Mouse (Mus musculus) left cerebral cortex, adult 11 months (tissue): ENCODE measurements at regions not wholly inside any gene's neighbourhood (a gene's known extent, or its start where the extent isn't known, plus 50 kb on each side); places are given as distances from the start of the nearest gene placed in this dataset.

ENCODE experiments used
- DNase-seq: peaks from one replicate; pipeline ENCODE4 v3.0.0; 2022; ENCODE audit warnings: low spot score

DNA sequence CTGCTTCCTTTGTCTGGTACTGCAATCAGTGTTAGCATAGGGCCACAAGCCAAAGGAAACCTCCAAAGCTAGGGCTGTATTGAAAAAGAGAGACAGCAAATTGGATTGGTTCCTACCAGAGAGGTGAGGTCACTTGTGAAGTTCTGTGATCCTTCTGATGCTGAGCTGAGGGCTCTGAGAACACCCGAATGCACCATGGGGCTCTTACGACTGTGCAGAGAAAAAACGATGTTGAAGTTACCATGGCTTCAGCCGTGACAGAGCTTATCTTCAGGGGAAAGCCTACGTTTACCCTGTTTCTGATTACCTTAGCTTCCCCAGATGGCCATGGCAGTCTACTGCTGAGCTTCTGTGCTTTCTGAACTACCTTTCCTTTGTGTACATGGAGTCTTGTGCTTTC lies 53.9 kb upstream of the Fmo9 start:
- no peak for DNase-seq

GRCm38 (mm10) chr1:166738029-166738428 lies 56.4 kb upstream of the Fmo9 start:
- DNase-seq, result no peak

GRCm38 (mm10) chr1:166750236-166750635 lies 68.6 kb upstream of the Fmo9 start:
- peak; percentile 7 for DNase-seq

- no peak for DNase-seq
Observed at GRCm38 (mm10) chr1:166750777-166751176, 69.1 kb upstream of the Fmo9 start.

DNA sequence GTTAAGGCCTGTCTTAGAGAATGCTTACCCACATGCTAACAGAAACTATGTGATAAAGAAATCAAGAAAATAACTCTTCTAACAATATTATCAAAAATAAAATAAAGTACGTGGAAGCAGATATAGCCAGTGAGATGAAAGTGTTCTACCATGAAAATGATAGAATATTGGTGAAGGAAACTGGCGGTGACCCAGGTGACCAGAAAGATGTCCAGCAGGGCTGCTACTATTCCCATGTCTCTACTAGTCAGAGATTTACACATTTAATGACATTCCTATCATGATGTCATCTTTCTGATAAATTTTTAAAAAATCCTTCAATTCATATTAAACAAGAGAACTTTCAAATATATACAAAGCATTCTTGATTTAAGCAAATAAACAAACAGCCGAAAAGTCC lies 69.8 kb upstream of the Fmo9 start:
- no peak for DNase-seq

- DNase-seq, result no peak
Observed at GRCm38 (mm10) chr1:166752990-166753709, 71.5 kb upstream of the Fmo9 start.

DNA sequence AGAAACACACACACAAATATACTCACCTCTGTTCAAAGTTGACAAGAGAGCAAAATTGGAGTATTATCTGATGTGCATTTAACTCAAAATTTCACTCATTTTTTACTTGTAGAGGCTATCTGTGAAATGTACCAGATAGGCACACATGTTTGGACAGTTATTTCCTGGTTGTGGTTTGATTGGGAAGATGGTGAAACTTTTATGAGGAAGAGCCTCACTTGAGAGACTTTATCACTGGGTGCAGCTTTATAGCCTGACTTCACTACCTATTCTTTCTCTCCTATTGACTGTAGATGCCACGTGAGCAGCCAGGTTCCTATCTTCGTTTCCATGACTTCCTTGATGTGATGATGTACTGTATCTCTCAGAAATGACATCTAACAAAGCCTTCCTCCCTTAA lies 77.3 kb upstream of the Fmo9 start:
- no peak for DNase-seq

DNA sequence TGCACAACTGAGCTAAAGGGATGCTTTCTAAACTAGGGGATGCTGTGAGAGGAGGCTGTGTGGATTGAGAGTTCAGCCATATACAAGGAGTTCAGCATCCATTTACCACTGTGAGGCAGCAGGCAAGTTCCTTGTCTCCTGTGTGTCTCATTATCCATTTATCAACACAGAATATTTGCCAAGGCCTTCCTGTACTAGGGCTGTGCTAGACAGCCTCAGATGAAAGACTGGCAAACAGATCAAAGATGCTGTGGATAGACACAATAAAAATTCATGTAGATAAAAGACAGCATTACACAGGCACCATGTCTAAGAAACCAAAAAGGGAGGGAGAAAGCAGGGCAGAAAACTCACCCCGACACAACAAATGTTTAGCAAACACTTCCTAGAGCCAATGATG lies 91.5 kb upstream of the Fmo9 start:
- DNase-seq, result no peak

DNA sequence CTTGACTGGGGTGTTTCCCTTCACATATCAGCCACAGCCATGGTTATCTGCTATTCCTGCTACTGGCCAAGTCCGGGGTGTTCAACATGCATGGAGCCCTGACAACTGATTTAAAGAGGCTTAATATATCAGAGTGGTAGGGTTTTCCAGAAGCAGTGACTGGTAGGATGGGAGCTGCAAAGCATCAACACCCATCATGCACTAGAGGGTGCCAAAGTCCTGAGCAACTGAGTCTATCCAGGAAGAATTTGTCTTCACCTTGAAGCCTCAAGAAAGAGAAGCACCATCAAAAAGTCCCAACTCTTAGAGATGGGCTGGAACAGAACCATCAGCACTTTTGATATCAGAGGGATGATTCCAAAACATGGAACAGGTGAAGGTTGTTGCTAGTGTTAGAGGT lies 100.5 kb upstream of the Fmo9 start:
- DNase-seq, result no peak

- no peak for DNase-seq
Observed at GRCm38 (mm10) chr1:166787945-166788344, 106.3 kb upstream of the Fmo9 start.

GRCm38 (mm10) chr1:166788824-166789399 lies 107.3 kb upstream of the Fmo9 start:
- DNase-seq, result no peak

GRCm38 (mm10) chr1:166793052-166793716 lies 111.5 kb upstream of the Fmo9 start:
- DNase-seq, result no peak

DNA sequence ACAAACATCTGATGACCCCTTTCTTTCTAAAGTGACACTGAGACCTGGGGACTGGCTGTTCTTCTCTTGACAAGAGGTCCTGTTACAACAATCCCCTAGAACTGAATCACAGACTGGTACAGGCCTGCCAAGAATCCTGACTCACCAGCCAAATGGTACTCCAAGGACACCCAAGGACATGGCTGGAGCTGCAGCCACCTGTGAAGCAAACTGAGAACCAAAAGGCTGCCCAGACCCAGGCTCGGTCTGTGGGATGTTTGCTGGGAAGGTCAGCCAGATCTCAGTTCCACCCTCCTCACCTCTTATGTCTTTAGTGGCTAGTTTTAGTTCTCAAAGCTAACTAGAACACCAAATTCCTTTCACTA lies 112.1 kb upstream of the Fmo9 start:
- DNase-seq, result no peak

- no peak for DNase-seq
Observed at GRCm38 (mm10) chr1:166794622-166795244, 113.1 kb upstream of the Fmo9 start.

DNA sequence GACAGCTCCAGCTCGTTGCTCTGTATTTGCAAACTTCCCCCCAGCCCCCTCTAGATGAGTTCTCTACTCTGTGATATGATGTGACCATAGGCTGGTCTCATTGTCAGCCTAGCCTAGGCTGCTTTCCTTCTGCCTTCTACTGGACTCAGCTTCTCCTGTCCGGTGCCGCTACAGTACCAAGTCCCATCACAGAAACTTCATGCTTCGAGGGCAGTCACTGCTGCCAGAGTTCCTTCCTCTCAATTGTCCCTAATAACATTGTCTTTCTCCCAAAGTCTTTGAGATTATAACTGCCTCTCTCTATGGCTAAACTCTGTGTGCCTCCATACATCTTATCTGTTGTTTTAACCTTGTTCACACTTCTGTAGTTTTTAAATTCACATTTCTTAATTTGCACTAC lies 114.0 kb upstream of the Fmo9 start:
- no peak for DNase-seq

DNA sequence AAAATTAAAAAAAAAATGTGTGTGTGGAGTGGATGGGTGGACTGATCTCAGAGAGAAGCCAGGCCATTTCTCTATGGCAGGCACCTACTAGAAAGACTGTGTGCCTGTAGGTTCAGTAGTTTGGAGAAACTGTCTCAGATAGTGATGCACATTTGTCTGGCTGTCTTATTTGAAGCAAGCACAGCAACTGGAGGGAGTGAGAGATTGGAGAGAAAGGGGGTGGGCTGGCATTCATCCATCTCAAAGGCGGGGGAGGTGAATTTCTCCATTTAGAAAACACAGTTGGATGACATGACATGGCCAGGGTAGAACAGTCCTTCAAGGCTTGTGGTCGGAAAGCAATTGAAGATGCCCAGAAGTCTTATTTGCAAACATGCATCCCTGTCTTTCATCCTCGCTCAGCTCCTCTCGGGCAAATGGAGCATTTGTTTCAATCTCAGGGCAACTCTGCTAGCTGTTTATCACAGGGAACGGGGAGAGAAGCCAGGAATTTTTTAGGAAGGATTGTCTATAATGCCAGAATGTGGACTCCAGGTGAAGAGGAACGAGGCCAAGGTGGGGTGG lies 114.8 kb upstream of the Fmo9 start:
- no peak for DNase-seq

DNA sequence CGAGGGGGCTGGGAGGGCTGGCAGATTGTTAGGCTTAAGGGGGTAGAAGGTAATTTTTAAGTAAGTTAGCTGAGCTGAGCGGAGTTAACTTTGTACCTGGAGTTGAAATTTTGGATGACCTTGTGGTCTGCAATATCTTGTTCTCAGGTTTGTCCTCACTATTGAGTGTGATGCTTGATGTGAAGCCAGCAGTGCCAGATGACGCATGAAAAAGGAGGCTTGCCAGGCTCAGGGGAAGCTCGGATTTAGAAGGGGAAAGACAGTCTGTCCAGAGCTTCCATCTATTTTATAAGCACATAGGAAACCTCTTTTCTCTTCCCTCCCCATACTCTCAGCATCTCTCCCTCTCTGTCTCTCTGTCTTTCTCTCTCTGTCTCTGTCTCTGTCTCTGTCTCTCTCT lies 115.3 kb upstream of the Fmo9 start:
- DNase-seq, result no peak

- DNase-seq, result no peak
Observed at GRCm38 (mm10) chr1:166800953-166801603, 119.4 kb upstream of the Fmo9 start.

DNA sequence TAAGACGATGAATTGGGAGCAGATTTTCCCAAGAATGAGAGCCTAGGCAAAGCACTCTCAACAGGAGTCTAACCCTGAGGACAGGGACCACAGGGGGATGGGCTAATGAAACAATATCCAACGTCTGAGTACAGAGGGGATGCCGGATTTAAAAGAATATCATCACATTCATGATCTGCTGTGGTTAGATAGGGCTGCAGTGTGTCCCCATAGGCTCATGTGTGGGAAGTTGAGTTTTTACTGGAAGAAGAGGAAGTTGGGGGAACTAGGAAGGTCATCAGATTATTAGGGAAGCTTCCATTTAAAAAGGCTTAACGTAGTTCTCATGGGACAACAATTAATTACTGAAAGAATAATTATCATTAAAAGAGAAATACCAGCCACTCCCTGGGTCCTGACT lies 120.3 kb upstream of the Fmo9 start:
- no peak for DNase-seq

DNA sequence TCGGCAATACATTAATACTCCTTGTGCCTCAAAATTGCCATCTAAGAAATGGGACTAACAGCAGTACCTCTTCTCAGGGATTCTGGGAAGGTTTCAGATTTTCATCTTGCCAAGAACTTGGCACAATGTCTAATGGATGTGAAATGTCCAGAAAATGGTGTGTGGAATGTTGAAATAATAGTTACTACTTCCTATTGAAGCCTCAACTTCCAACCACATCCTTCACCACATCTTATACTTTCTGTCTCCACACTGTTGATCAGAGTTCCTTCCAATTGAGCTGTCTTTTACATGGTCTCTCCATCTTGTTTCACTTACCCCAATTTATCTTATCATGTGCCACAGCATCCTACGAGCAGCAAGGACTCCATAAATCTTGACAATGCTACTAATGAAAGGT lies 122.3 kb upstream of the Fmo9 start:
- DNase-seq, result no peak

DNA sequence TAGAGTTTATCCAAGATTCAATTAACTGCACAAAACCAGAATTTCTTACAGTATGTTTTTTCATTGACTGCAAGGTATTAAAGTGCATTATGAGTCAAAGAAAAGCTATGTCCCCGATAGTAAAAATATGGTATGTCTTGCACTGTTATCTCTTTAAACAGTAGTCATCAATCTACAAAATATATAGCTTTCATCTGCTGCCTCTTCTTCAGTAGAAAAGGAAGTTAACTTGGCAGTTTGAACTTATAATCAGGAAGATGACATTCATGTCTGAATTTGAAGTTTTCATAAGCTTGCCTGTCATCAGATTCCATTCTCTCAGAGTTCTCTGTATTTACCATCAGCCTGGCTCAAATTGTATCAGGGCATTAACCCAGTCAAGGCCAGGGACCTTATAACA lies 122.7 kb upstream of the Fmo9 start:
- DNase-seq, result no peak

DNA sequence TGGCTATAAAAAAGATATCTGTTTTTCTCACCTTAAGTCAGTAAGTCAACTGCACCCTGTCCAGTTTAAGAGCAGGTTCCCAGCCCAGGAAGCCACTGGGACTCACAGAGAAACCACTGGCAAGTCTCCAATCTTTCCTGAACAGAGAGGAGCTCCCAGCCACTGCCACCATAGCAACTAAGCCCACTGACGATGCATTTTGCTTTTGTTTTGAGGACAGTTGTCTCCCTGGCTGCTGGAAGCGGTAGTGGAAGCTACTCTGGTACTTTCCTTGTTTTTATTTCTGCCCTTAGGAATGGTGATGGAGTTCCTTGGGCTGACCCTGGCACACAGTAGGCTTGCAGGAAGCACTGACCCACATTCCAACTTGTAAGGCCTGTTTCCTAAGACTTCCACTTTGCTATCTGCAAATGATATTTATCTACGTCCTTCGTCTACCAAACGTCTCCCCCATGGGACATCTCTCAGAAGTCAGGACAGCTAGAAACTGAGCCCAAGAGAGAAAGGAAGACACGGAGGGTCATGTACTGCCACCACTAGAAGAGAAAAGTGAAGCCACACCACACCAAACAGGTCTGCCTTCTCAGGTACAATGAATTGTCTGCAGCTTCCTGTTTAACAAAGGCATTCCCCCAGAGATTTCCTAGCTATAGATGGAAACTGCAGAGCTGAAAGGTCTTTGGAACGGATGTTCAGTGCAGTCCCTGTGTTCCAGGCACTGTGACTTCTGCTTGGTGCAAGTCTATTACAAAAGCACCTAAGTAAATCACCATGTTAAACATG lies 125.7 kb upstream of the Fmo9 start:
- DNase-seq, result no peak
